Comparison of ENCODE assay signal across 10 mouse cellular contexts in the genomic region with DNA sequence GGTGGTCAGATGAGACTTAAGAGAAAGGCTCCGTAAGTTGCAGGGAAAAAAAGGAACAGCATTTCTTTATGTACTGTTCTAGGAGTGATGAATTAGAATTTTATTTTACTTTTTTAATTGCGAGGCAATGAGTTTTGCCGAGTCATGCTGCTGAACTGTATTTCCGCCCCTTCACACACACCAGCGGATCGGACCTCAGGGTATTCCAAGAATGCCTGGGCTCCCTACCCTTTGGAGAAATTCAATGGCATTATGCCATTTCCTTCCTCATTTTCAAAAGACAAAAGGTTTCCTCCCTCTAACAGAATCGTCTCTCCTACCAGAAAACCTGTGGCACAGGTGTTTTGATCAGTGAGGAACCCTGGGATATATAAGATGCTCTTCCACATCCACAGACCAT. TPM values are rescaled to one million over a fixed set of nuclear protein-coding genes. Genes with fewer than 3 reads are reported as not detected.
A peak's percentile ranks its signal among the peaks of the same experiment; 100 is the strongest.
DNase-seq lines count a peak whose midpoint lies in the region; ATAC-seq and TF ChIP-seq lines count a peak whose summit lies in the region.
"Had no signal": no experiment of that assay in that cellular context is flagged by ENCODE, and none has a peak within 500 bp of the region (broad histone marks: within the 10 kb centered on the region; RNA-seq: fewer than 3 reads in every experiment).

No protein-coding gene starts in this region.

- no peak overlapping the region for H3K27ac ChIP-seq in kidney, adult 2 months (ENCODE audit: insufficient read depth, low read depth, low read length)
- no peak overlapping the region; the same call in 1 of the 2 replicates for H3K27ac ChIP-seq in cortical plate, adult 2 months (ENCODE audit: insufficient read depth, low read length)
- H3K27ac ChIP-seq in hindbrain, embryonic 16.5 days (ENCODE audit: low read depth, low read length) = no peak overlapping the region
- no peak overlapping the region for H3K27ac ChIP-seq in midbrain, postnatal 0 days (ENCODE audit: low read depth, low read length)
- no peak overlapping the region for H3K27ac ChIP-seq in thymus, adult 2 months (ENCODE audit: control insufficient read depth, insufficient read depth, low read length)

- DNase-seq in kidney, adult 2 months = peak; percentile 33
- DNase-seq in kidney, postnatal 25 days = no peak
- DNase-seq in midbrain, postnatal 0 days (ENCODE audit: low spot score) = no peak
- no peak for DNase-seq in MN1 (ENCODE audit: low spot score)
- no peak for DNase-seq in thymus, adult 2 months
- DNase-seq in lung, postnatal 14 days = no peak

- no peak overlapping the region for H3K9ac ChIP-seq in hindbrain, embryonic 16.5 days (ENCODE audit: low read depth, low read length)
- H3K9ac ChIP-seq in midbrain, postnatal 0 days (replicated peaks; ENCODE audit: low read length, poor library complexity, severe bottlenecking) = no peak overlapping the region

- no peak for ATAC-seq in hindbrain, embryonic 16.5 days
- ATAC-seq in midbrain, postnatal 0 days (ENCODE audit: low FRiP score) = no peak
- ATAC-seq: inflammation-experienced regulatory T-cells, adult 6 months; Patski had no signal

- no peaks in the 10 kb centered on the region for H3K27me3 ChIP-seq in kidney, adult 2 months (replicated peaks; ENCODE audit: control insufficient read depth, insufficient read depth, low read length)
- no peaks in the 10 kb centered on the region for H3K27me3 ChIP-seq in hindbrain, embryonic 16.5 days (replicated peaks; ENCODE audit: control insufficient read depth, insufficient read depth, low read length)
- 0 out of 2 replicates have a peak, but pooled peaks cover 5% of the 10 kb centered on the region for H3K27me3 ChIP-seq in midbrain, postnatal 0 days (ENCODE audit: insufficient read depth, low read length)
- no peaks in the 10 kb centered on the region for H3K27me3 ChIP-seq in thymus, adult 2 months (ENCODE audit: control insufficient read depth, insufficient read depth, low read length)
- H3K27me3 ChIP-seq: Patski had no signal

- 26% methylated on average over 7 of the region's 7 CpGs for WGBS in kidney, adult 2 months
- 67% methylated on average over 7 of the region's 7 CpGs for WGBS in hindbrain, embryonic 16.5 days
- 78% methylated on average over 7 of the region's 7 CpGs for WGBS in midbrain, postnatal 0 days
- WGBS in thymus, adult 2 months = 54% methylated on average over 7 of the region's 7 CpGs

- TF ChIP-seq POLR2A in kidney, adult 2 months (IDR thresholded peaks at IDR 0.05; ENCODE audit: low read depth, low read length) = no peak
- TF ChIP-seq POLR2A in cortical plate, adult 2 months (IDR thresholded peaks at IDR 0.05; ENCODE audit: extremely low read depth, insufficient read depth, low read length) = no peak
- TF ChIP-seq POLR2A in thymus, adult 2 months (IDR thresholded peaks at IDR 0.05; ENCODE audit: control insufficient read depth, extremely low read depth, insufficient read depth, low read length, poor library complexity) = no peak

- no peak overlapping the region for H3K4me3 ChIP-seq in kidney, adult 2 months (ENCODE audit: insufficient read depth, low read depth, low read length)
- H3K4me3 ChIP-seq in cortical plate, adult 2 months (ENCODE audit: insufficient read depth, low read length) = peak overlapping the region; percentile 81
- peak overlapping the region; percentile 68; the same call in 1 of the 2 replicates for H3K4me3 ChIP-seq in hindbrain, embryonic 16.5 days (ENCODE audit: low read length)
- H3K4me3 ChIP-seq in midbrain, postnatal 0 days (ENCODE audit: low read depth, low read length) = peak overlapping the region; percentile 90; the same call in 1 of the 2 replicates
- H3K4me3 ChIP-seq in thymus, adult 2 months (ENCODE audit: control insufficient read depth, insufficient read depth, low read length) = no peak overlapping the region

- peak overlapping the region; percentile 93 for H3K4me2 ChIP-seq in hindbrain, embryonic 16.5 days (ENCODE audit: low read length)
- H3K4me2 ChIP-seq in midbrain, postnatal 0 days (ENCODE audit: low read depth, low read length, poor library complexity, severe bottlenecking) = peak overlapping the region; percentile 97

- peaks cover 25% of the 10 kb centered on the region for H3K4me1 ChIP-seq in kidney, adult 2 months (ENCODE audit: control insufficient read depth, insufficient read depth, low read length)
- no peaks in the 10 kb centered on the region; the same call in none of the 2 replicates for H3K4me1 ChIP-seq in cortical plate, adult 2 months (ENCODE audit: control insufficient read depth, insufficient read depth, low read length)
- peaks cover 15% of the 10 kb centered on the region for H3K4me1 ChIP-seq in hindbrain, embryonic 16.5 days (ENCODE audit: control insufficient read depth, insufficient read depth, low read depth, low read length)
- H3K4me1 ChIP-seq in midbrain, postnatal 0 days (ENCODE audit: insufficient read depth, low read length) = peaks cover 8% of the 10 kb centered on the region; the same call in 1 of the 2 replicates
- peaks cover 15% of the 10 kb centered on the region for H3K4me1 ChIP-seq in thymus, adult 2 months (replicated peaks; ENCODE audit: control insufficient read depth, insufficient read depth, low read length)

- peaks cover 4% of the 10 kb centered on the region for H3K36me3 ChIP-seq in kidney, adult 2 months (ENCODE audit: control insufficient read depth, insufficient read depth, low read length)
- H3K36me3 ChIP-seq in hindbrain, embryonic 16.5 days (ENCODE audit: control insufficient read depth, insufficient read depth, low read length) = peaks cover 3% of the 10 kb centered on the region
- H3K36me3 ChIP-seq in midbrain, postnatal 0 days (ENCODE audit: insufficient read depth, low read length) = peaks cover 7% of the 10 kb centered on the region
- peaks cover 13% of the 10 kb centered on the region for H3K36me3 ChIP-seq in thymus, adult 2 months (ENCODE audit: control insufficient read depth, insufficient read depth, low read length)

- no peaks in the 10 kb centered on the region for H3K9me3 ChIP-seq in hindbrain, embryonic 16.5 days (ENCODE audit: control insufficient read depth, low read length)
- H3K9me3 ChIP-seq in midbrain, postnatal 0 days (ENCODE audit: low read length) = no peaks in the 10 kb centered on the region

- no peak for TF ChIP-seq CTCF in kidney, adult 2 months (conservative IDR thresholded peaks at IDR 0.05; ENCODE audit: insufficient read depth, insufficient read length, low read depth, low read length)
- no peak for TF ChIP-seq CTCF in cortical plate, adult 2 months (IDR thresholded peaks at IDR 0.05; ENCODE audit: extremely low read depth, insufficient read depth, low read length)
- TF ChIP-seq CTCF in midbrain, postnatal 0 days (IDR thresholded peaks at IDR 0.05) = no peak
- TF ChIP-seq CTCF in thymus, adult 2 months (IDR thresholded peaks at IDR 0.05; ENCODE audit: borderline replicate concordance, control insufficient read depth, extremely low read depth, insufficient read depth, low read length, poor library complexity) = no peak

RNA-seq across cellular contexts. Expression of gene Prdx6, which starts 2.3 kb away (rescaled TPM):
- 116 and 186 TPM in 2 replicates for polyA plus RNA-seq in kidney, adult 2 months (2012; rRNA removed)
- polyA plus RNA-seq in cortical plate, adult 2 months (2012; rRNA removed) = 455 and 511 TPM in 2 replicates
- 182 and 208 TPM in 2 replicates for polyA plus RNA-seq in hindbrain, embryonic 16.5 days (2015; fragmentation: Nextera tagmentation; extraction: Ambion mirVana)
- 79.1 and 90.3 TPM in 2 replicates for total RNA-seq in midbrain, postnatal 0 days (2014; rRNA removed)
- polyA plus RNA-seq in midbrain, postnatal 0 days (2015; fragmentation: Nextera tagmentation; extraction: Ambion mirVana) = 159 and 160 TPM in 2 replicates
- polyA plus RNA-seq in thymus, adult 2 months (2012; rRNA removed) = 63.8 and 80.0 TPM in 2 replicates

Comparison
In these comparisons a context has a peak if more than half of its experiments do, and no peak if none do; other contexts are left out.
1. H3K4me3 ChIP-seq: peak in cortical plate, adult 2 months (single experiment), hindbrain, embryonic 16.5 days (single experiment) and midbrain, postnatal 0 days (single experiment); none in kidney, adult 2 months (single experiment) and thymus, adult 2 months (single experiment).